Mouse (Mus musculus) limb, embryonic 10.5 days (tissue): ENCODE measurements around the gene Slc8a1. TPM values are rescaled to one million over a fixed set of nuclear protein-coding genes. Genes with fewer than 3 reads are reported as not detected.

Experiments used
- DNase-seq: peaks from one replicate; pipeline ENCODE4 v3.0.0-alpha.2; 2017; ENCODE audit warnings: low spot score
- H3K27ac ChIP-seq: fragments of 300-500 bp; sonication (generic); 2 replicates; pipeline ENCODE4 v1.5.1; 2016; ENCODE audit warnings: mild to moderate bottlenecking
- H3K27me3 ChIP-seq: fragments of 300-500 bp; sonication (generic); 2 replicates; pipeline ENCODE4 v1.6.1; 2016; ENCODE audit warnings: low read depth, mild to moderate bottlenecking; ENCODE audit not compliant: poor library complexity, severe bottlenecking
- H3K36me3 ChIP-seq: fragments of 300-500 bp; sonication (generic); 2 replicates; pipeline ENCODE4 v1.6.1; 2016; ENCODE audit warnings: mild to moderate bottlenecking, moderate library complexity
- H3K4me1 ChIP-seq: fragments of 300-500 bp; sonication (generic); 2 replicates; pipeline ENCODE4 v1.6.1; 2016
- H3K4me3 ChIP-seq: fragments of 300-500 bp; sonication (generic); 2 replicates; pipeline ENCODE4 v1.5.1; 2016; ENCODE audit warnings: mild to moderate bottlenecking, moderate library complexity
- H3K9me3 ChIP-seq: fragments of 300-500 bp; sonication (generic); replicated peaks from 2 replicates; pipeline ENCODE4 v1.6.1; 2016; ENCODE audit warnings: mild to moderate bottlenecking
- WGBS: fragments of 180-500 bp; shearing (Covaris S2); methylation state at CpG from one replicate; pipeline ENCODE4 v1.1.7; 2016; 5-methylcytosine and 5-hydroxymethylcytosine counted together
- polyA plus RNA-seq: library from polyadenylated mRNA; unstranded; fragments of >200 nt; fragmentation: Nextera tagmentation; extraction: Ambion mirVana; gene quantifications from 2 replicates; pipeline ENCODE4 v1.2.1, GENCODE M21; 2016

Slc8a1 gene
- polyA plus RNA-seq, 1 experiment from 2014 or later = 3.0 TPM

DNA sequence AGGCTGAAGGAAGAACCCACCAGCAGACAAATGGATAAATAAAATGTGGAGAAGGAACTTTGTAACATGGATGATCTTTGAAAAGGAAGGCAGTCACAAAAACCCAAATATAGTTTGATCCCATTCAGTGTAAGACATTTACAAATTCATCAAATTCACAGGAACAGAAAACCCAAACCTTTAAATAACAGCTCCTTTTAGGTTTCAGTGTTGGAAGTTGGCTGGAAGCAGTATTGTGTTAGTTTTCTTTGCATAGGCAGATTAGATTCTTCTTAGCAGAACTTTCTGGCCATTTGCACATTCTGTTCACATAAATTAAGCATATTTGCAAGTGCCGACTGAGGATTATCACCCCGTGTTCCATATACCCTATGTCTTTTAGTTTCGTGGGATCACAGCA is 193.3 kb downstream of the Slc8a1 start:
- H3K27ac ChIP-seq = no peak overlapping the region
- 85% methylated on average over 3 of the region's 3 CpGs for WGBS
- no peak overlapping the region for H3K4me3 ChIP-seq
- no peaks in the 10 kb centered on the region for H3K36me3 ChIP-seq
- H3K9me3 ChIP-seq = no peaks in the 10 kb centered on the region
- H3K4me1 ChIP-seq = peaks cover 5% of the 10 kb centered on the region; the same call in 1 of the 2 replicates
- no peaks in the 10 kb centered on the region for H3K27me3 ChIP-seq
- no peak for DNase-seq

DNA sequence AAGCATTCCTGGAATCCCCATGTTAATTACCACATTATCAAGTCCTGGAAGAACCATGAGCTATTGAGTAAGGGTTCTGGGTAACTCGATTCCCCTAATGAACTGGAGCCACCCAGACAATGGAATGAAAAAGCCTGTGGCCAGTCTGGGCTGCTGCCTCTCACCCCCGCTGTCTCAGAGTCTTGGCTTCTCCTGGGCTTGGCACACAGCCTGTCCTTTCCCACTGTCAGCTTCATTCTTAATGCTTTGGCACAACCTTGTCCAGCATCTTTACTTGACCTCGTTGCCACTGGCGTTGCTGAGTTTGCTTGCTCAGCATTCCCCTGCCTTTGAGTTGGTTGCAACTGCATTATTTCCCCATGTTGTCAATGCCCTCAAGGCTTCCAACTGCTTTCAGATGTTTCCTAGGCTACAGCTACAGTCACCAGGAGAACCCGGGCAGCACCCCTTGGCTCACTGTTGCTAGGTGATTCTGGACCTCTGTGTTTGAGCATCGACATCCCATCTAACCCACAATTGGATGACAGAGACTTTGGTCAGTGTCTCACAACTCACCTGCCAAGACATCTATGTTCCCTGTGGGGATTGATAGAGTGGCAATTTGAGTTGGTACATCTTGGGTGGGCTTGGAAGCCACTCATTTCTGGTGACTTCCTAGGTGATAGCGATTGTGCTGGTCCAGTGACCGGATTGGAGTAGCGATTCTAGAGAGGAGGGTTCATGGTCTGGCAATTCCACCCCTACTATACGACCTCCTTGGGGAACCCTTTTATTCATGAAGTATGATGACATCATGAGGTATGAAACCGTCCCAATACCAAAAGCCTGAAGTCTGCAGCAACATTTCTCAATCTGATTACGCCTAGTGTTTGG is 195.6 kb downstream of the Slc8a1 start:
- no peak for DNase-seq
- H3K9me3 ChIP-seq = no peaks in the 10 kb centered on the region
- no peaks in the 10 kb centered on the region for H3K36me3 ChIP-seq
- no peak overlapping the region for H3K4me3 ChIP-seq
- WGBS = 89% methylated on average over 12 of the region's 12 CpGs
- no peaks in the 10 kb centered on the region for H3K27me3 ChIP-seq
- peaks cover 5% of the 10 kb centered on the region; the same call in 1 of the 2 replicates for H3K4me1 ChIP-seq
- H3K27ac ChIP-seq = no peak overlapping the region; the same call in 1 of the 2 replicates

DNA sequence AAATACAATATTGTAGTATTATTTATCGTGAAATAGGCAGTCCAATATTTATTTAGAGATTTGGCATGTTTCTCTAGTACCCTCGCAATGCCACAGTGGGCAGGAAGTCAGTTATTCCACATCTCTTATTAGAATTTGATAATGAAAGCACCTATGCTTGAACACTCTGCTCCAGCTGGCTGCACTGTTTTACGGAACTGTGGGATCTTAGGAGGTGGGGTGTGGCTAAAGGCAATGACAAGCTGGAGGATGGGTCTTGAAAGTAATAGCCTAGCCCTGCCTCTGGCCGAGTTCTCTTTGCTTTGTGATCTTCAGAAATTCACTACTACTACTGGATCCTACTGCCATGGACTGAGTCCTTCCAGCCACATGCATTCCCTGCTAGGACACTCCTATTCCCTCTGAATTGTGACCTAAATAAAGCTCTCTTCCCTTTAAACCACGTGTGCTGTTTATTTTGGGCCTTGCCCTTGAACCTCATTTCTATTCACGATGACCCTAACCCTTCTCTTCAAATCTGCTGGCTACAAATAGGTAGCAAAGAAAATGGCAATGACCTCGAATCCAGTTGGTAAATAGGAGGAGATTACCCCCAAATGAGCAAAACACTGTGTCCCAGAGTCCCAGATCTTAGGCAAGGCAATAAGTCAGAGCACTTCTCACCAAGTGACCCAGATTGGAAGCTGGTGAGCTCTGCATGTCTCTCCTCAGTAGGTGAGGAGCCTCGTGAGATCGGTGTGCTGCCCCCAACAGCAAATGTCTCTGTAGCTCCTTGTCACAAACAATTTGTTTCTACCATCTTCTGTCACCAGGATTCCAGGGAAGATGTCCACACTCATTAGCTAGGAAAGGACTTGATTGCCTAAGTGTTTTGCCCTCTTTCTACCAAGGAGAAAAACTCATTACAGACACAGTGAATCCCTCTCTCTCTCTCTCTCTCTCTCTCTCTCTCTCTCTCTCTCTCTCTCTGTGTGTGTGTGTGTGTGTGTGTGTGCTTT is 199.7 kb downstream of the Slc8a1 start:
- H3K36me3 ChIP-seq = no peaks in the 10 kb centered on the region
- WGBS = 75% methylated on average over 9 of the region's 9 CpGs
- no peak overlapping the region for H3K27ac ChIP-seq
- no peak for DNase-seq
- H3K4me1 ChIP-seq = peaks cover 5% of the 10 kb centered on the region; the same call in 1 of the 2 replicates
- no peaks in the 10 kb centered on the region for H3K9me3 ChIP-seq
- no peak overlapping the region for H3K4me3 ChIP-seq
- H3K27me3 ChIP-seq = no peaks in the 10 kb centered on the region

DNA sequence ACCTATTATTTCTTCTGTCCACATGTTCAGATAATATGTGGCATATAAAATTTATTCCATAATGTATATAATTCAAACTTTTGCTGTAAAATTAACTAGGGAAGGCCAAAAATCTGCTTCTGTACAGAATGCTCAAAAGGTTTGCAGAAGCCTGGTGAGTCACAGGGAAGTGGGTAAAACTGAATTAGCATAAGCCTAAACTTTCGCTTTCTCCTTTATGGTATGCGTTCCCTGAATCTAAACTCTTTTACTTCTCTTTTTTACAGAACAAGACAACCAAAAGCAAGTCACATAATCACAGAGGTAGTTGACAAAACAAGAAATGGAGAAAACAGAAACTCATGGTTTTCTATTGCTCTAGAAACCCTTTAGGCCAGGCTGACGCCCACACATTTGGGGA is 202.1 kb downstream of the Slc8a1 start:
- Histone ChIP-seq H3K27me3 (no peaks in the 10 kb centered on the region), H3K9me3 (no peaks in the 10 kb centered on the region), H3K4me1 (no peaks in the 10 kb centered on the region), H3K27ac (no peak overlapping the region), H3K36me3 (no peaks in the 10 kb centered on the region), H3K4me3 (no peak overlapping the region)
- no peak for DNase-seq
- 88% methylated on average over 3 of the region's 3 CpGs for WGBS

DNA sequence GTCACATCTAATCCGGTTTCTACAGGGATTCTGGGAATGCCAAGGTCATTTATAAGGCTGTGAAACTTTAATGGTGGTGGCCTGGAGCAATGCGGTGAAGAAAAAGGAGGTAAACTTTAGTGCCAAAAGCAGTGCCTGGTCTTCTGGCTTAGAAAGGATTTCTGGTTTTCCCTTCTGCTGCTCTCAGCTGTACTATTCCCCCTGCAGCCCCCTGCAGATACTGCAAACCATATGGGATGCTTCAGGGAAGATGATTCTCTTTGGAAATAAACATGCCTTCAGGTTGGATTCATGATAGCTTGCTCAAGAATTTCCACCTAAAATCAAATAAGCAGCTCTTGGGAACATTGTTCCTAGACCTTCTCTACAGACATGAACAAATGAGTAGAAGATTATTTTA is 208.3 kb downstream of the Slc8a1 start:
- Histone ChIP-seq H3K36me3 (no peaks in the 10 kb centered on the region), H3K27ac (no peak overlapping the region), H3K27me3 (no peaks in the 10 kb centered on the region), H3K4me3 (no peak overlapping the region), H3K4me1 (peaks cover 18% of the 10 kb centered on the region; the same call in 1 of the 2 replicates), H3K9me3 (no peaks in the 10 kb centered on the region)
- DNase-seq = no peak
- WGBS = 67% methylated on average over 2 of the region's 2 CpGs

DNA sequence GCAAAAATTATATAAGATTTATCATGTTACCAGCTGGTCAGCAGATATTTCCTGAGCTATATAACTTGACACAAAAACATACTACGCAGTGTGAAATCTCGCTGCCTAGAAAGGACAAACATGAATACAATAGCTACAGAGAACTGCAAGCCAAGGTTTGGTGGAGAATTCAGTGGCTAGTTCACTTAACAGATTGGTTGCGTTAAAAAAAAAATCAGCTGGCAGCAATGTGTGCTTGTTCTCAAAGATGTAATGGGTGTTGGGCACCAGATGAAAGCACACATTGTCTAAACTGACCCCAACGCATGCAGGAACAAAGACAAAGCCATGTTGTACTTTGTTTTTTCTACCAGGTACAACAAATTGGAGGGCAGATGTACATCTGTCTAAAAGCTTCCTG is 209.2 kb downstream of the Slc8a1 start:
- Histone ChIP-seq H3K4me1 (peaks cover 26% of the 10 kb centered on the region; the same call in 1 of the 2 replicates), H3K27ac (no peak overlapping the region), H3K9me3 (no peaks in the 10 kb centered on the region), H3K27me3 (no peaks in the 10 kb centered on the region), H3K4me3 (no peak overlapping the region), H3K36me3 (no peaks in the 10 kb centered on the region)
- WGBS = 91% methylated on average over 4 of the region's 4 CpGs
- no peak for DNase-seq

DNA sequence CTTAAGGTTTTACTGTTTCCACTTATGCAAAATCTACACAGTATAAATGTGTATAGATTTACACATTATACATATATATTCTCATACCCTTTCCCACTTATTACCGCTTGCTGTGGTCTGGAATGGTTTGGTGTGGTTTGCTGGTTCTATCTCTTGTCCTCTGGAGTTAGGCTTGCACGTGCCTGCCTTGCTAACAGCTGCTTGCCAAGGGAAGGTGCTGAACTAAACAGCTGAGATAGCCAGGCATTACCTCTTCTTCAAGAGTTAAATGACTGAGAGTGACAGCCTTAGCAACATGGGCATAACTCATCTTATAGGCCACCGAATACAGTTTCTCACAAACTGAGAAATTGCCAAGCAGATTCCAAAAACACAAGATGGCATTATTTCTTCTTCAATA is 211.7 kb downstream of the Slc8a1 start:
- 92% methylated on average over 3 of the region's 3 CpGs for WGBS

DNA sequence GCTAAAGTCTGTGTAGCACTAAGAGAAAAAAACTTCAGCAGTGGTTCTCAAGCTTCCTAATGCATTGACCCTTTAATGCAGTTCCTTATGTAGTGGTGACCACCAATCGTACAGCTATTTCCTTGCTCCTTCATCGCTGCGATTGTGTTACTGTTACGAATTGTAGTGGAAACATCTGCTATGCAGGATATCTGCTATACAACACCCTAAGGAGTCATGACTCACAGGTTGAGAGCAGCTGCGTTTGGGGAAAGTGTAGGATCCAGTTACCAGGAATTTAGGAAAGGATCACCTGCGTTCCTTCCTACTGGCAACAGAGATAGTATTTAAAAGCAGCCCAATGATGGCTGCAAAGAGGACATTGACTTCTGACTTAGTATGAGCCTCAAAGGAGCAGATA is 213.4 kb downstream of the Slc8a1 start:
- Histone ChIP-seq H3K27me3 (no peaks in the 10 kb centered on the region), H3K9me3 (no peaks in the 10 kb centered on the region), H3K4me1 (peaks cover 29% of the 10 kb centered on the region; the same call in 1 of the 2 replicates), H3K36me3 (no peaks in the 10 kb centered on the region), H3K4me3 (no peak overlapping the region), H3K27ac (peak overlapping the region; percentile 3; the same call in 1 of the 2 replicates)
- no peak for DNase-seq
- 81% methylated on average over 6 of the region's 6 CpGs for WGBS

More for the DNA sequence above, 211.7 kb downstream of the Slc8a1 start:
- no peak overlapping the region for H3K27ac ChIP-seq
- no peaks in the 10 kb centered on the region for H3K9me3 ChIP-seq
- H3K4me1 ChIP-seq = peaks cover 30% of the 10 kb centered on the region; the same call in 1 of the 2 replicates
- no peak overlapping the region for H3K4me3 ChIP-seq
- H3K27me3 ChIP-seq = no peaks in the 10 kb centered on the region
- DNase-seq = no peak
- H3K36me3 ChIP-seq = no peaks in the 10 kb centered on the region

DNA sequence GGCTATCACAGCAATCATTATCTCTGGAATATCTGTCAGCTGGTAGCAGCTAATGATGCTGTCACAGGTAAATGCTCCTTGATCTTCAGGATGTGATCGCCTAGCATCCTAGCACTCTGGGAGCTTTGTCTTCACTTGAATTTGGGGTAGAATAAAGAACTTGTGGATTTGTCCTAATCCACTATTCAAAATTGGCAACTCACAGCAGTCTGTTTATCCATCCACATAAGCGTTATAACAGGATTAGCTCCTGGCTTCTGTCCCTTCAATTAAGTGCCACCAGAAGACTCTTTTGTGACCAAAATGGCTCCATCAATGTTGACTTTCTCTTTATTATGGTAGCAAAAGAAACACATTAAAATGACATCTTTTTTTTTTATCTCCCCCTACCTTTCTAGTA is 214.2 kb downstream of the Slc8a1 start:
- Histone ChIP-seq H3K9me3 (no peaks in the 10 kb centered on the region), H3K4me1 (peaks cover 20% of the 10 kb centered on the region; the same call in 1 of the 2 replicates), H3K36me3 (no peaks in the 10 kb centered on the region), H3K27me3 (no peaks in the 10 kb centered on the region), H3K4me3 (no peak overlapping the region), H3K27ac (no peak overlapping the region)
- WGBS = 86% methylated on average over 2 of the region's 2 CpGs
- DNase-seq = no peak

DNA sequence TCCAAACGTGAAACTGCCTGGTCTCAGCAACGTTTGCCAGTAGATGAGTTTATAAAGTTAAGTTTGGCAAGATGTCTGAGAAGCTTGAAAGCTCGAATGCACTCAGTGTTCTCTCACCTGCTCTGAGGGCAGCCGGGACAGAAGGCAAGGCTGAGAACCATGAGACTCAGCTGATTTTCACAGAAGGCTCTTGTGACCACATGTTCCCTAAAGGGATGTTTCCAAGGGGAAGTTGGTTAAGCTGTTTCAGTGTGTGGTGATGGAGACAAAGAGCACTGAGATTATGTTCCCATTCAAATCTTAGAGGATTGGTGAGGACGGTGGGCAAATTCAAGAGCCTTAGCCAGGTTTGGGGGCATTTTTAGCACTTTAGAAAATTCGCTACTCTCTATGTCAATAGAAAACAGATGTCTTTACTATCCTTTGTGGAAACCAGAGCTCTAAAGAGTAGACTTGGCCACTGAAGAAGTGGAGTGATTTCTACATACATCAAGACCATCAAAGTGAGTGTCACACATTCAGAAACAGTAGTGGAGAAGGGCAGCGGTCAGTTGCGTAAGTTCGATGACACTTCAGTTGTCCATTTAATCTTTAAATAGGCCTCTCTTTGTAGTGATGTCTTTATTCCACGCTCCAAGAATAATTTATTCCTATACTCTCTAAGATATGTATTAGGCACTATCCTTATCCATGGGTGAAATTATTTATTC is 219.7 kb downstream of the Slc8a1 start:
- no peak overlapping the region for H3K4me3 ChIP-seq
- no peak overlapping the region for H3K27ac ChIP-seq
- no peaks in the 10 kb centered on the region for H3K27me3 ChIP-seq
- 84% methylated on average over 10 of the region's 10 CpGs for WGBS
- peaks cover 43% of the 10 kb centered on the region for H3K4me1 ChIP-seq
- H3K9me3 ChIP-seq = no peaks in the 10 kb centered on the region
- no peak for DNase-seq
- H3K36me3 ChIP-seq = no peaks in the 10 kb centered on the region

DNA sequence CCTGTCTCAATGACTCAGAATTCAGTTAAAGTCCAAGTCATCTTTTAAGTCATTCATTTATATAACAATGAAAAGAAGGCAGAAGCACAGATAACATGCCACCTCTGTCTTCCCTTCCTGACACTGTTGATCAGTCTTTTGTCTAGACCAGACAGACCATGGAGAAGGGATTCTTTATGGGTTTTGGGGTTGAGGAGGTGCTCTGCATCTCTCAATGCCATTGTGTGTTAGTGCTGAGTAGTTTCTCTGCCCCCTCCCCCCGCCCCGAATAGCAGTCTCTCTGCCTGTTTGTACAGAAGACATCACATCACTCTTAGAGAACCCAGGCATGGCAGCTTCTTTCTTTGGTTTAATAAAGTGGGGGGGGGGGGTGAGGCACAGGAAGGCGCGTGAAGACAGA is 222.0 kb downstream of the Slc8a1 start:
- Histone ChIP-seq H3K27ac (peak overlapping the region; percentile 50; the same call in 1 of the 2 replicates), H3K4me1 (peaks cover 47% of the 10 kb centered on the region), H3K27me3 (no peaks in the 10 kb centered on the region), H3K9me3 (no peaks in the 10 kb centered on the region), H3K4me3 (no peak overlapping the region), H3K36me3 (no peaks in the 10 kb centered on the region)
- WGBS = 73% methylated on average over 4 of the region's 4 CpGs
- no peak for DNase-seq

DNA sequence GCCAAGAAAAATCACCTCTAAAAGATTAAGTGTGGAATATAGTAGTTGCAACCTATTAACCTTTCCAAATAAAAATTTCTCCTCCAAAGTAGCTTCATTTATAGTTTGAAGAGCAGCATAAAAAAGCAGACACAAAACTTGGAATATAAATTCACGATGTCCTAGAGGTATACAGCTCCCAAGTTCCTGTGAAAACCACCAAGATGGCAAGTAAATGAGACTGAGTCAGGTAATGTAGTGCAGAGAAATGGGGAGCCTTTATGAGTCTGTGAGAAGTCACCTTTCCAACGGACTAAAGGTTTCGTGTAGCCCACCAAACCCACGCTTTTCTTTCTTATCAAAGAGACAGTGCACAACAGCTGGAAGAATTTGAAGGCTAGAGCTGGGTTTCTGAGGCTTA is 224.2 kb downstream of the Slc8a1 start:
- peaks cover 47% of the 10 kb centered on the region for H3K4me1 ChIP-seq
- H3K27ac ChIP-seq = peak overlapping the region; percentile 81
- no peaks in the 10 kb centered on the region for H3K9me3 ChIP-seq
- no peak overlapping the region for H3K4me3 ChIP-seq
- no peak for DNase-seq
- no peaks in the 10 kb centered on the region for H3K27me3 ChIP-seq
- 47% methylated on average over 4 of the region's 4 CpGs for WGBS
- H3K36me3 ChIP-seq = no peaks in the 10 kb centered on the region
